Mouse (Mus musculus) heart, embryonic 12.5 days (tissue): ENCODE results near the gene Limd1. TPM values are rescaled to one million over a fixed set of nuclear protein-coding genes. Genes with fewer than 3 reads are reported as not detected.

Experiments used
- ATAC-seq: fragments of 200-750 bp; cut with Nextera tagmentation; 2 replicates; pipeline ENCODE4 v1.8.0; 2017; ENCODE audit warnings: moderate TSS enrichment, moderate library complexity; ENCODE audit not compliant: insufficient number of reproducible peaks, low FRiP score
- H3K27ac ChIP-seq: fragments of 300-500 bp; sonication (generic); 2 replicates; pipeline ENCODE4 v1.5.1; 2016; ENCODE audit warnings: mild to moderate bottlenecking, moderate library complexity; ENCODE audit not compliant: poor library complexity, severe bottlenecking
- H3K27me3 ChIP-seq: fragments of 300-500 bp; sonication (generic); replicated peaks from 2 replicates; pipeline ENCODE4 v1.6.1; 2016; ENCODE audit warnings: mild to moderate bottlenecking, moderate library complexity
- H3K36me3 ChIP-seq: fragments of 300-500 bp; sonication (generic); 2 replicates; pipeline ENCODE4 v1.6.1; 2016; ENCODE audit warnings: mild to moderate bottlenecking, moderate library complexity
- H3K4me1 ChIP-seq: fragments of 300-500 bp; sonication (generic); replicated peaks from 2 replicates; pipeline ENCODE4 v1.6.1; 2016; ENCODE audit warnings: mild to moderate bottlenecking
- H3K4me2 ChIP-seq: fragments of 300-500 bp; sonication (generic); 2 replicates; pipeline ENCODE4 v1.6.1; 2016; ENCODE audit warnings: mild to moderate bottlenecking, moderate library complexity
- H3K4me3 ChIP-seq: fragments of 300-500 bp; sonication (generic); 2 replicates; pipeline ENCODE4 v1.5.1; 2016; ENCODE audit warnings: mild to moderate bottlenecking
- H3K9ac ChIP-seq: fragments of 300-500 bp; sonication (generic); 2 replicates; pipeline ENCODE4 v1.6.1; 2016; ENCODE audit warnings: mild to moderate bottlenecking, moderate library complexity
- H3K9me3 ChIP-seq: fragments of 300-500 bp; sonication (generic); replicated peaks from 2 replicates; pipeline ENCODE4 v1.6.1; 2016; ENCODE audit warnings: mild to moderate bottlenecking, moderate library complexity
- WGBS: fragments of 180-500 bp; shearing (Covaris S2); methylation state at CpG from one replicate; pipeline ENCODE4 v1.1.7; 2016; 5-methylcytosine and 5-hydroxymethylcytosine counted together
- polyA plus RNA-seq: library from polyadenylated mRNA; unstranded; fragments of >200 nt; fragmentation: Nextera tagmentation; extraction: Ambion mirVana; gene quantifications from 2 replicates; pipeline ENCODE4 v1.2.1, GENCODE M21; 2016

Gene Limd1
- polyA plus RNA-seq, 1 experiment from 2014 or later, result 37.8 TPM

DNA sequence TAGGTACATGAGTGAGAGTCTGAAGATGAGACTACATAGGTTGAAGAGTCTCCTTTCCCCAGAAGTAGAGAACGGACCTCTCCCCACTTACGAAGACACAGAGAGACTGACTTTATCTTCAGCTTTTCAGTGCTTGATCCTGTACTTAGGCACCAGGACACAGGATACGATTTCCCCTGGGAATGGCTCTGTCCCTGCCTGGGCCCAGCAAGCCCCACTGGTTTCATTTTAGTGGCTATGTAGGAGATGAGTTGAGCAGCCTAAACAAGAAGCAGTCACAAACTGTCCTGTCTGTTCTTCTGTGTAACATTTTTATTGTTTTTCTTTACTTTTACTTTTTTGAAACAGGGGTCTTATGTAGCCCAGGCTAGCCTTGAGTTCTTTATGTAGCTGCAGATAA lies 6.3 kb downstream of the Limd1 start:
- H3K4me2 ChIP-seq, result no peak overlapping the region
- H3K9me3 ChIP-seq, result no peaks in the 10 kb centered on the region
- peaks cover 87% of the 10 kb centered on the region for H3K4me1 ChIP-seq
- no peak overlapping the region for H3K27ac ChIP-seq
- H3K4me3 ChIP-seq, result no peak overlapping the region
- H3K27me3 ChIP-seq, result no peaks in the 10 kb centered on the region
- WGBS, result 80% methylated on average over 3 of the region's 3 CpGs
- H3K9ac ChIP-seq, result 0 out of 2 replicates have a peak overlapping the region, but pooled peaks have one; percentile 23
- H3K36me3 ChIP-seq, result peaks cover 38% of the 10 kb centered on the region
- ATAC-seq, result no peak

DNA sequence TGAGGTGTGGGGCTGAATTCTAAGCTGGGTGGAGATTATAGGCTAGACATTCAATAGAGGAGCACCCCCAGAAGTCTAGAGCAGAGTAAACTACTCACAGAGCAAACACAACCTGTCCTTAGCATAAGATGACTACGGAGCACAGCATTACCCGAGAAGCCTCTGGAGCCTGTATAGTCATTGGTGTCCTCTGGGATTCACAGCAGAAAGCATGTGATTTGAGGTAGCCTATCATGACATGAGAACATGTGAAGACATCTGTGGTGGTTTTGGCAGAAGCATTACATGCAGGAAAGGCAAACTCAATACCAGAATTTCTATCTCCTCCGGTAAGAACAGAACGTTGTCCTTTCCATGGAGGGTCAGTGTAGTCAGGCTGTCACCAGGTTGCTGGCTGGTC lies 7.1 kb downstream of the Limd1 start:
- no peak overlapping the region for H3K4me3 ChIP-seq
- H3K36me3 ChIP-seq, result peaks cover 38% of the 10 kb centered on the region
- H3K9me3 ChIP-seq, result no peaks in the 10 kb centered on the region
- H3K4me1 ChIP-seq, result peaks cover 87% of the 10 kb centered on the region
- no peaks in the 10 kb centered on the region for H3K27me3 ChIP-seq
- WGBS, result 92% methylated on average over 4 of the region's 4 CpGs
- H3K4me2 ChIP-seq, result no peak overlapping the region
- ATAC-seq, result no peak
- no peak overlapping the region for H3K9ac ChIP-seq
- H3K27ac ChIP-seq, result no peak overlapping the region

DNA sequence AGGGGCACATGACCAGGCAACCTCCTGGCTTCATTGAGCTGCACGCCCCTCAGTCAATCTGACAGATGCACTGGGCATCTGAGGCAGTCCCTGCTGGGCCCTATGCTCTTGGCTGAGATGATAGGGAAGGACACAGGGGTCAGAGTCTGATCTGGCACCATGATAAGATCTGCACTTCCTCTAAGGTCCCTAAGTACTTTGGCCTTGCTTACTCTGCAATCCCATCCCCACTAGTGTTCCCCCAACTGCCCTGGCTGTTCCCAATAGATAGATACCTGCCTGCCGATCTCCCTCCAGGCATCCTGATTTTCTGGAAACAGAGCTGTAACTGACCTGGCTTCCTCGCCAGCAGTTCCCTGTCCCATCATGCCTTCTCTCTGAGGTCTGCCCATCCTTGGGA lies 8.1 kb downstream of the Limd1 start:
- no peaks in the 10 kb centered on the region for H3K9me3 ChIP-seq
- H3K9ac ChIP-seq, result no peak overlapping the region
- H3K4me3 ChIP-seq, result no peak overlapping the region
- no peak overlapping the region for H3K4me2 ChIP-seq
- peaks cover 86% of the 10 kb centered on the region for H3K4me1 ChIP-seq
- 67% methylated on average over 3 of the region's 3 CpGs for WGBS
- H3K27me3 ChIP-seq, result no peaks in the 10 kb centered on the region
- no peak for ATAC-seq
- H3K27ac ChIP-seq, result no peak overlapping the region
- peaks cover 33% of the 10 kb centered on the region for H3K36me3 ChIP-seq

DNA sequence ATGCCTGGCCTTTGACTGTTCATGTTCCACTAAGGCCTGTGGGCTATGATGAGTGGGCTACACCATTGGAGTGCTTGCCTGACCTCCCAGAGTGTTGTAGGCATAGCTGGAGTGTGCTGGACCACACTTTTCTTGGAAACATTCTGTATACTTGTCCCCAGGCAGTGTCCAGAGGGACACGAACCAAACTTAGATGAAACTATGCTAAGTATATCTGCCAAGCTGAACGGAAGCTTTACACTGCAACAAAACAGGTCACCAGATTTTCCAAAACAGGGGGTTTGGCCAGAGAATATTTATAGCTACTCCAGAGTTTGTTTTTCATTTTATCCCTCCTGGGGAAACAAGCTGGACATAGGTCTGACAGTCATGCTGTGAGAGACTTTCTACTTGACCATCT lies 10.6 kb downstream of the Limd1 start:
- Histone ChIP-seq H3K27ac (no peak overlapping the region), H3K27me3 (no peaks in the 10 kb centered on the region), H3K4me1 (peaks cover 73% of the 10 kb centered on the region), H3K9me3 (no peaks in the 10 kb centered on the region), H3K9ac (no peak overlapping the region), H3K36me3 (peaks cover 27% of the 10 kb centered on the region), H3K4me3 (no peak overlapping the region), H3K4me2 (no peak overlapping the region)
- 47% methylated on average over 2 of the region's 2 CpGs for WGBS
- no peak for ATAC-seq

DNA sequence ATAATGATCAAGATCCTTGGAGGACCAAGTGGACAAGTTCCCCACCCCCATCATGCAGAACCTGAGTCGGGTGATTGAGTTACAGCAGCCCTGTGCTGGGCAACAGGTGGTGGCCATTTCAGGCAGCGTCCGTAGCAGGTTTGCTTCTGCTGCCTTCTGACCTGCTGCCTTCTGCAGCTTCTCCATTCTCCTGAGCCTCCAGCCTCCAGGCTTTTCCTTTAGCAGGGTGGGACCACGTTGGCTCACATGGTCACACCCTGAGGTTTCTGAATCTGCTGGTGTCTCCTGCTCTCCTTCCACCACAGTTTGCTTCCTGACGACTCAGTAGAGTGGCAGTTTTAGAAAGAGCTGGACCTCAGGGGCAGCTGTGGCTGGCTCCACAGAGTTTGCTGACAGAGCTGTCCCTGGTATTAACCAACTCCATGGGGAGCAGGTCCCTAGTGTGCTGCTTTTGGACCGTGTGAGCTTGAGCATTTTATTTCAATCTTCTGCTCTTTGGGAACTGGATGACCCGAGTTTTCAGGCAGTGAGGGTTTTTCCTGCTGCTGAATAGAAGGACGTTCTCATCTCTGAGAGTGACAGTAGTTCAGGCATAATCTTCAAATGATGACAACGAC lies 11.3 kb downstream of the Limd1 start:
- peaks cover 20% of the 10 kb centered on the region for H3K36me3 ChIP-seq
- 0 out of 2 replicates have a peak overlapping the region, but pooled peaks have one; percentile 8 for H3K27ac ChIP-seq
- H3K4me2 ChIP-seq, result no peak overlapping the region
- 59% methylated on average over 9 of the region's 9 CpGs for WGBS
- no peak for ATAC-seq
- H3K27me3 ChIP-seq, result no peaks in the 10 kb centered on the region
- H3K4me1 ChIP-seq, result peaks cover 65% of the 10 kb centered on the region
- no peak overlapping the region for H3K4me3 ChIP-seq
- no peak overlapping the region for H3K9ac ChIP-seq
- H3K9me3 ChIP-seq, result no peaks in the 10 kb centered on the region

DNA sequence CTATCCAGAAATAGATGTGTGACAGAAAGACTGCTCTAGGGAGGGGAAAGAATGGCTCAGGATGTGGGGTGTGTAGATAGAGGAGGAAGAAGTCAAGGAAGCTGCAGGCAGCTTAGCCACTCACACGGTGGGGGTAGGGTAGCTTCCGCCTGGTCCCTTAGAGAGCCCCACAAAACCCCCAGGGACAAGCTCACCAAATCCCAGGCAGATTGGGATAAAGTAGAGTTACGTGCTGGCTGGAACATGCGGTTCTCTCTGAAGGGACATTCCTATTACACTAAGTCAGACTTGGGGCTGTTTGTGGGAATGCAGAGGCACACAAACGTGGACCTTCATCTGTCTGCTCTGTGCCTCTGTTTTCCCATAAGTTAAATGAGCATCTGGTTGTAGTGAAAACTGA lies 12.4 kb downstream of the Limd1 start:
- H3K4me1 ChIP-seq, result peaks cover 58% of the 10 kb centered on the region
- H3K4me2 ChIP-seq, result peak overlapping the region; percentile 31
- no peaks in the 10 kb centered on the region for H3K9me3 ChIP-seq
- peaks cover 12% of the 10 kb centered on the region for H3K36me3 ChIP-seq
- no peak for ATAC-seq
- no peak overlapping the region for H3K9ac ChIP-seq
- WGBS, result 31% methylated on average over 5 of the region's 5 CpGs
- H3K4me3 ChIP-seq, result no peak overlapping the region
- H3K27me3 ChIP-seq, result no peaks in the 10 kb centered on the region
- H3K27ac ChIP-seq, result peak overlapping the region; percentile 67

DNA sequence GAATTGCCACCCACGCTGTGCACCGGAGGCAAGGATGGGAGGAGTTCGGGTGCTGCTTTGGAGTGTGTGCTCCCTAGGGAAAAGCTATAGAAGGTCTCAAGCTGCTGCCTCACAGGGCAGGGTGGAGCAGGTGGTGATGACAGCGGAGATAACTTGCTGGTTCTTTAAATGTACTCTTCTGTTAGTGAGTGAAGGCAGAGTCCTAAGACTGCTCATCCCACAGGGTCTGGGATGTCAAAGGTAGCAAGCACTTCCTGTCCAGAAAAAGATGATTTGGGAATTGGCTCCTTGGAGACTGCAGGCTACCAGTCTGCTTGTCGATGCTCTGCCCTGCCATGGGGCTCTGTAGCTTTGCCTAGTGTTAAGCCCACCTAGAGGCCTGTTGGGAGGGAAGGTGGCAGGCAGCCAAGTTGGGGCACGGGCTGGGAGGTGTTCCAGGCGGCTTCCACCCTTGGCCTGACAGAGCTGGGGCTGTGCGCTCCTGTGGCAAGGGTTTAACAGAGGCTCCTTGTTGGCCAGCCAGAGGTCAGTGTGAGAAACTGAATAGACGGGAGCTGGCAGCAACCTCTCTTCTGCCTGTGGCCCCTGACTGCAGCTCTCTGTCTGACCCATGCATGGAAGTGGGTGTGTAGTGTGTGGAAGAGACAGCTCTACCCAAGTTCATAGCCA lies 13.5 kb downstream of the Limd1 start:
- H3K9ac ChIP-seq, result peak overlapping the region; percentile 0; the same call in 1 of the 2 replicates
- 39% methylated on average over 9 of the region's 9 CpGs for WGBS

DNA sequence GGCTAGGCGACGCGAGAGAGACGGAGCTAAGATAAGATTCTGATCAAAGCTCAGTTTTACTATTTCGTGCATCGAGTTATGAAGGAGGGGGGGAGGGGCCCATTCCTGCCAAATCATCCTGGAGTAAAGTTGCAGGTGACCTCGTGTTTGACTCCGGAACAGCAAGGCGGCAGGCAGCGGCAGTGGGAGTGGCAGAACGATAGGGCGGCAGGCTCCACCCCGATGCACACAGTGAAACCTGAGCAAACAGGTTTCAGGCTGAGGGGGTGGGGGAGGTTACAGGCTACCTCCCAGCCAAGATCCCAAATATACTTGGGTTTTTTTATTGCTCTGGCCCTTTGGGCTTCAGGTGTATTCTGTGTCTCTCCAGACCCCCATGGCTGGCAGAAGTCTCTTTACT lies 18.2 kb downstream of the Limd1 start:
- H3K9ac ChIP-seq, result no peak overlapping the region
- ATAC-seq, result no peak
- no peak overlapping the region for H3K27ac ChIP-seq
- peaks cover 28% of the 10 kb centered on the region for H3K4me1 ChIP-seq
- H3K9me3 ChIP-seq, result no peaks in the 10 kb centered on the region
- WGBS, result 11% methylated on average over 13 of the region's 13 CpGs
- H3K36me3 ChIP-seq, result peaks cover 13% of the 10 kb centered on the region
- peak overlapping the region; percentile 55 for H3K4me2 ChIP-seq
- H3K27me3 ChIP-seq, result no peaks in the 10 kb centered on the region
- no peak overlapping the region for H3K4me3 ChIP-seq

More for the DNA sequence above, 13.5 kb downstream of the Limd1 start:
- Histone ChIP-seq H3K9me3 (no peaks in the 10 kb centered on the region), H3K27ac (peak overlapping the region; percentile 78), H3K4me1 (peaks cover 54% of the 10 kb centered on the region), H3K36me3 (0 out of 2 replicates have a peak, but pooled peaks cover under 1% of the 10 kb centered on the region), H3K4me2 (peak overlapping the region; percentile 27), H3K4me3 (no peak overlapping the region), H3K27me3 (no peaks in the 10 kb centered on the region)
- ATAC-seq, result peak; percentile 77

DNA sequence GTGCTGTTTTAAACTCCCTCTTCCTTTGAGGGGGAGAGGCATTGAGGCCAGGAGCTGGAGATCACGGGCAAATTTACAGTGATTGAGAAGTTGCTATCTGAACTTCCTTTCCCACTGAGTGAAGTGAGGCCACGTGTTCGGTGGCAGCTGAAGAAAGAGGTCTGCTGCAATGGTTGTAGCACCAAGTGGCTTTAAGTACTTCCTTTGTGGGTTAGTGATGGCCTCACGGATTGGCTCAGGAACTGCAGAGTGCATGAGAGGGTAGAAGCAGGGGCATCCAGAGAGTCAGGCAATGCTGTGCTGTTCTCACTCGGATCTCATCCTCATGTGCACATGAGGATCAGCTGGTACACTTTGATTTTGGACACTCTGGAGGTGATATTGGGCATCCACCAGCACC lies 19.4 kb downstream of the Limd1 start:
- H3K27ac ChIP-seq, result no peak overlapping the region
- no peak overlapping the region for H3K4me3 ChIP-seq
- WGBS, result 47% methylated on average over 5 of the region's 5 CpGs
- ATAC-seq, result no peak
- H3K9ac ChIP-seq, result no peak overlapping the region
- peaks cover 18% of the 10 kb centered on the region for H3K36me3 ChIP-seq
- no peaks in the 10 kb centered on the region for H3K27me3 ChIP-seq
- H3K9me3 ChIP-seq, result no peaks in the 10 kb centered on the region
- H3K4me1 ChIP-seq, result peaks cover 17% of the 10 kb centered on the region
- no peak overlapping the region for H3K4me2 ChIP-seq

DNA sequence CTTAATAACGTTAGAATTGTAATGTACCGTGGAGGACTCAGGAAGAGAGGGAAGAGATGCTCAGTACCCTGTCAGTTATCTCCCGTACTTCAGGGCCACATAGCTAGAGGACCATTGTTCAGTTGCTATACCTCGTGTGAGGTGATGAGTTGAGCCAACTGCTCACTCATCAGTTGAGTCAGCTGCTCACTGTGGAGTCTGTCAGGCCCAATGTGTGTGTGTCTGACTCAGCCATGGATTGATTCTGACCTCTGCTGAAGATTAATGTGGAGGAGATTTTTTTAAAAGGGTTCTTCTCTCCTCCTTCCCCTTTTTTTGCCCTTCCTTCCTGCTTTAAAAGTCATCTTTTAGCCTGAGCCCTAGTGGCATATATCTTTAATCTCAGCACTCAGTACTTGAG lies 22.0 kb downstream of the Limd1 start:
- H3K9ac ChIP-seq, result no peak overlapping the region
- no peaks in the 10 kb centered on the region for H3K9me3 ChIP-seq
- H3K36me3 ChIP-seq, result peaks cover 18% of the 10 kb centered on the region
- H3K27me3 ChIP-seq, result no peaks in the 10 kb centered on the region
- H3K4me1 ChIP-seq, result peaks cover 23% of the 10 kb centered on the region
- ATAC-seq, result no peak
- H3K4me3 ChIP-seq, result no peak overlapping the region
- WGBS, result 58% methylated on average over 4 of the region's 4 CpGs
- no peak overlapping the region for H3K4me2 ChIP-seq
- H3K27ac ChIP-seq, result no peak overlapping the region

DNA sequence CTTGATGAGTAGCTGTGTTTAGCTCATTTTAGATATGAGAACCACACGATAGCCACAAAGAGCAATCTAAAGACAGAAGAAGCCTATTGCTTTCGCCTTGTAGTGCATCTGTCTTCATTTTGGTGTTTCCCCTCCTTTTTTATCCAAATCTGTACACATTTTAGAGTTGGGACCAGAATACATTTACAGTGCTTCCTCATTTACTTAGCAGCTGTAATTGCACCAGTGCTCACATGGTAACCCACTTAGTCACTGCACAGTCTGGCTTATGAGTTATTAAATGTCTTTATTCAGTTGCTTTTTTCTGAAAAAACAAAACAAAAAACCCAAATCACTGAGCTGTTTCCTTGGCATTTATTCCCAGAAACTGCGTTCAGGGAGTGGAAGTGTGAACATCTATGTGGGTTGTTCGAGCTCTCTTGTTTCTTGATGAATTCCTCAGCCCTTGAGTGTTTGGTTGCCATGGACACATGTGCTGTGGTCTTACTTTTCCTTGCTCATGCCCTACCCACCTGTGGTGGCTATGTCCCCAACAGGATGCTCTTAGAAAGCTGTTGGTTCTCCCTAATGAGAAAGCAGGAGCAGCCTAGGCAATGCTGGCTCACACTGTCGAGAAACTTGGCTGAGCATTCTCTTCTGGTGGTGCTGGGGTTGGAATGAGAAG lies 24.8 kb downstream of the Limd1 start:
- peaks cover 18% of the 10 kb centered on the region for H3K36me3 ChIP-seq
- H3K4me3 ChIP-seq, result no peak overlapping the region
- ATAC-seq, result no peak
- H3K4me1 ChIP-seq, result peaks cover 28% of the 10 kb centered on the region
- no peaks in the 10 kb centered on the region for H3K9me3 ChIP-seq
- H3K27me3 ChIP-seq, result no peaks in the 10 kb centered on the region
- 84% methylated on average over 5 of the region's 5 CpGs for WGBS
- H3K9ac ChIP-seq, result no peak overlapping the region
- H3K4me2 ChIP-seq, result no peak overlapping the region
- no peak overlapping the region for H3K27ac ChIP-seq
